Mouse (Mus musculus): ENCODE measurements around the gene Tob1. TPM values are rescaled to one million over a fixed set of nuclear protein-coding genes. Genes with fewer than 3 reads are reported as not detected.

The Tob1 gene
- total and polyA plus RNA-seq, 3 experiments: 2.4 to 7.5 TPM; not detected in 1

- H3K4me3 ChIP-seq (ENCODE audit: control insufficient read depth in 1 of 2, insufficient read depth in 1 of 2, low read depth in 2 of 2, low read length in 2 of 2): no peak overlapping the region
Observed at GRCm38 (mm10) chr11:94203066-94203465, 8.2 kb upstream of the Tob1 start.

DNA sequence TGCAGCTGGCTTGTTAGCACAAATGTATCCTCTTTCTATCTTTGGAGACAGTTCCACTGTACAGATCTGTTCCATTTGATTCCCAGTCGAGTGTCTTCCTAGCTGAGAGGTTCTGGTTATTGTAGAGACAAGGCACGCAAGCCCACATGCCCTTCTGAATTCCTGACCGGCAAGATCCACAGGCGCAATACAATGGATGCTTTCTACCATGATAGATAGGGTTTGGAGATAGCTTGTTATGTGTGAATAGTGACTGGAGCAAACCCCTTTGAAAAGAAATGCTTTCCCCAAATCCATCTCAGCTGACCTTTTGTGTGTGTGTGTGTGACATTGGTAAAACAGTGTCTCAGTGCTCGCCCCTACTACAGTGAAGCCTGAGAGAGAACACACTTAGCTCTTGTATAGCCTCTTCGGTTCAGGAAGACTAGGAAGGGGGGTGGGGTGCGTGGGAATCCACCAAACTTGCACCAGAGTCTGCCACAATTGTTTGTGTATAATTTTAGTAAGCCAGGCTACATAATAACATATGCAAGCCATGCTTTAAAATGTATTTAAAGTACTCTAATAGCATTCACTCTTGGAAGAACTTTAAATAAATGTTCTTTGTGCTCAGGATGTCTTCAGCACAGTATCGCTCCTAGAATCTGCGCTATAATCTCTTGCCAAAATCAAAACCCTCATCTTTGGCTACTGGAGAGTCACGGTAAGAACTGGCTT is 4.7 kb upstream of the Tob1 start:
- TF ChIP-seq ZMIZ1 (IDR thresholded peaks at IDR 0.05; ENCODE audit: low read depth, low read length) (no peak), HCFC1 (IDR thresholded peaks at IDR 0.05; ENCODE audit: low read depth, low read length) (no peak), POLR2A (IDR thresholded peaks at IDR 0.05; ENCODE audit: control insufficient read depth in 1 of 2, insufficient read depth in 1 of 2, low read depth in 1 of 2, low read length in 2 of 2, poor library complexity in 1 of 2) (no peak), POLR2AphosphoS5 (IDR thresholded peaks at IDR 0.05; ENCODE audit: borderline replicate concordance, low read depth, low read length) (no peak)
- Histone ChIP-seq H3K36me3 (ENCODE audit: control insufficient read depth in 1 of 2, insufficient read depth in 2 of 2, low read length in 2 of 2) (peaks cover 0 to 9% of the 10 kb centered on the region in 2 experiments; a peak in 2 of 4 replicates), H3K4me1 (ENCODE audit: control insufficient read depth in 1 of 2, insufficient read depth in 2 of 2, low read length in 2 of 2) (peaks cover 4% of the 10 kb centered on the region in 2 experiments), H3K27me3 (ENCODE audit: control insufficient read depth in 1 of 2, insufficient read depth in 2 of 2, low read length in 2 of 2) (no peaks in the 10 kb centered on the region), H3K9ac (ENCODE audit: control insufficient read depth, low read depth, low read length, poor library complexity, severe bottlenecking) (no peak overlapping the region), H3K79me2 (ENCODE audit: control insufficient read depth, insufficient read depth, low read length, poor library complexity) (peaks cover 3% of the 10 kb centered on the region; the same call in 1 of the 2 replicates), H3K27ac (ENCODE audit: control insufficient read depth, low read depth, low read length) (no peak overlapping the region), H3K4me3 (ENCODE audit: control insufficient read depth in 1 of 2, insufficient read depth in 1 of 2, low read depth in 2 of 2, low read length in 2 of 2) (no peak overlapping the region), H3K9me3 (replicated peaks; ENCODE audit: insufficient read depth, low read length) (no peaks in the 10 kb centered on the region)
- DNase-seq (ENCODE audit: low read depth, low spot score): no peak

More at GRCm38 (mm10) chr11:94203066-94203465, 8.2 kb upstream of the Tob1 start:
- TF ChIP-seq KAT2A (conservative IDR thresholded peaks at IDR 0.05; ENCODE audit: low read depth, low read length) (no peak), JUND (IDR thresholded peaks at IDR 0.05; ENCODE audit: low read depth, low read length) (no peak), MXI1 (IDR thresholded peaks at IDR 0.05; ENCODE audit: low read depth, low read length) (no peak), SIN3A (IDR thresholded peaks at IDR 0.05; ENCODE audit: low read length) (no peak), EP300 (IDR thresholded peaks at IDR 0.05; ENCODE audit: low read depth in 1 of 2, low read length in 2 of 2) (no peak), SMC3 (IDR thresholded peaks at IDR 0.05; ENCODE audit: low read depth, low read length) (no peak), MAFK (IDR thresholded peaks at IDR 0.05; ENCODE audit: borderline replicate concordance, low read depth, low read length) (no peak), CHD1 (IDR thresholded peaks at IDR 0.05; ENCODE audit: low read depth, low read length) (no peak), MYC (IDR thresholded peaks at IDR 0.05; ENCODE audit: low read depth, low read length) (no peak), POLR2AphosphoS2 (IDR thresholded peaks at IDR 0.05; ENCODE audit: low read length) (no peak), ZKSCAN1 (IDR thresholded peaks at IDR 0.05; ENCODE audit: low read depth, low read length) (no peak), ZC3H11A (IDR thresholded peaks at IDR 0.05; ENCODE audit: low read depth, low read length) (no peak), TBP (IDR thresholded peaks at IDR 0.05; ENCODE audit: low read depth, low read length) (no peak)
- peaks cover 0 to 8% of the 10 kb centered on the region in 2 experiments; a peak in 2 of 4 replicates for H3K36me3 ChIP-seq (ENCODE audit: control insufficient read depth in 1 of 2, insufficient read depth in 2 of 2, low read length in 2 of 2)
- H3K79me2 ChIP-seq (ENCODE audit: control insufficient read depth, insufficient read depth, low read length, poor library complexity): no peaks in the 10 kb centered on the region
- peaks cover 0 to 2% of the 10 kb centered on the region in 2 experiments; a peak in 2 of 4 replicates for H3K4me1 ChIP-seq (ENCODE audit: control insufficient read depth in 1 of 2, insufficient read depth in 2 of 2, low read length in 2 of 2)
- H3K9ac ChIP-seq (ENCODE audit: control insufficient read depth, low read depth, low read length, poor library complexity, severe bottlenecking): no peak overlapping the region
- DNase-seq (ENCODE audit: low read depth, low spot score): no peak
- H3K9me3 ChIP-seq (replicated peaks; ENCODE audit: insufficient read depth, low read length): no peaks in the 10 kb centered on the region
- no peak overlapping the region for H3K27ac ChIP-seq (ENCODE audit: control insufficient read depth, low read depth, low read length)
- H3K27me3 ChIP-seq (ENCODE audit: control insufficient read depth in 1 of 2, insufficient read depth in 2 of 2, low read length in 2 of 2): no peaks in the 10 kb centered on the region
